In genomic region chr11:97032499-97032898, GRCm38 (mm10) we compare ENCODE assay signal across 26 mouse cellular contexts. TPM values are rescaled to one million over a fixed set of nuclear protein-coding genes. Genes with fewer than 3 reads are reported as not detected.
"Had no signal": no experiment of that assay in that cellular context is flagged by ENCODE, and none has a peak within 500 bp of the region (broad histone marks: within the 10 kb centered on the region; RNA-seq: fewer than 3 reads in every experiment).

No protein-coding gene starts in this region.

- ATAC-seq: inflammation-experienced regulatory T-cells, adult 6 months; intestine, embryonic 15.5 days; intestine, postnatal 0 days; liver, embryonic 12.5 days had no signal

- H3K27ac ChIP-seq: gastrocnemius, adult 2 months; heart, embryonic 10.5 days; heart, embryonic 13.5 days; heart, embryonic 15.5 days; hindbrain, embryonic 10.5 days; hindbrain, embryonic 12.5 days; hindbrain, embryonic 15.5 days; intestine, embryonic 15.5 days; limb, embryonic 12.5 days; limb, embryonic 15.5 days; liver, embryonic 12.5 days; liver, embryonic 14.5 days had no signal

- H3K4me3 ChIP-seq: gastrocnemius, adult 2 months; heart, embryonic 10.5 days; heart, embryonic 13.5 days; heart, embryonic 15.5 days; hindbrain, embryonic 10.5 days; hindbrain, embryonic 12.5 days; hindbrain, embryonic 15.5 days; intestine, embryonic 15.5 days; limb, embryonic 12.5 days; limb, embryonic 15.5 days; liver, embryonic 12.5 days had no signal

- H3K9me3 ChIP-seq: heart, embryonic 10.5 days; heart, embryonic 13.5 days; heart, embryonic 15.5 days; hindbrain, embryonic 10.5 days; hindbrain, embryonic 12.5 days; hindbrain, embryonic 15.5 days; intestine, embryonic 15.5 days; limb, embryonic 12.5 days; limb, embryonic 15.5 days; liver, embryonic 12.5 days had no signal

- DNase-seq: gastrocnemius, adult 2 months; gastrocnemius, postnatal 10 days; gastrocnemius, postnatal 25 days; heart, adult 18-20 months; heart, postnatal 14 days; heart, postnatal 4 days; kidney, adult 18-20 months; layer of hippocampus, adult 9-11 months; layer of hippocampus, postnatal 36 days; left cerebral cortex, postnatal 4 days; lung, adult 18-20 months had no signal

- H3K36me3 ChIP-seq: heart, embryonic 15.5 days; hindbrain, embryonic 15.5 days had no signal

- H3K27me3 ChIP-seq: heart, embryonic 13.5 days; heart, embryonic 15.5 days; hindbrain, embryonic 12.5 days; intestine, embryonic 15.5 days; limb, embryonic 12.5 days; limb, embryonic 15.5 days had no signal

- H3K9ac ChIP-seq: heart, embryonic 15.5 days; hindbrain, embryonic 12.5 days; hindbrain, embryonic 15.5 days; intestine, embryonic 15.5 days; limb, embryonic 12.5 days; limb, embryonic 15.5 days; liver, embryonic 12.5 days; liver, embryonic 14.5 days had no signal

- H3K4me2 ChIP-seq: heart, embryonic 13.5 days; heart, embryonic 15.5 days; hindbrain, embryonic 12.5 days; hindbrain, embryonic 15.5 days; intestine, embryonic 15.5 days; limb, embryonic 12.5 days; limb, embryonic 15.5 days; liver, embryonic 12.5 days had no signal

RNA-seq across cellular contexts. Expression of gene Lrrc46, which starts 8.7 kb away (rescaled TPM):
- total RNA-seq: gastrocnemius, adult 2 months had no signal
- polyA plus RNA-seq: inflammation-experienced regulatory T-cells, adult 6 months had no signal

RNA-seq across cellular contexts. Expression of gene Sp6, which starts 19.3 kb away (rescaled TPM):
- total RNA-seq: heart, postnatal 4 days had no signal
- polyA plus RNA-seq: heart, postnatal 0 days; liver, embryonic 16.5 days had no signal
